ENCODE assay signal across 7 mouse cellular contexts in the genomic region with DNA sequence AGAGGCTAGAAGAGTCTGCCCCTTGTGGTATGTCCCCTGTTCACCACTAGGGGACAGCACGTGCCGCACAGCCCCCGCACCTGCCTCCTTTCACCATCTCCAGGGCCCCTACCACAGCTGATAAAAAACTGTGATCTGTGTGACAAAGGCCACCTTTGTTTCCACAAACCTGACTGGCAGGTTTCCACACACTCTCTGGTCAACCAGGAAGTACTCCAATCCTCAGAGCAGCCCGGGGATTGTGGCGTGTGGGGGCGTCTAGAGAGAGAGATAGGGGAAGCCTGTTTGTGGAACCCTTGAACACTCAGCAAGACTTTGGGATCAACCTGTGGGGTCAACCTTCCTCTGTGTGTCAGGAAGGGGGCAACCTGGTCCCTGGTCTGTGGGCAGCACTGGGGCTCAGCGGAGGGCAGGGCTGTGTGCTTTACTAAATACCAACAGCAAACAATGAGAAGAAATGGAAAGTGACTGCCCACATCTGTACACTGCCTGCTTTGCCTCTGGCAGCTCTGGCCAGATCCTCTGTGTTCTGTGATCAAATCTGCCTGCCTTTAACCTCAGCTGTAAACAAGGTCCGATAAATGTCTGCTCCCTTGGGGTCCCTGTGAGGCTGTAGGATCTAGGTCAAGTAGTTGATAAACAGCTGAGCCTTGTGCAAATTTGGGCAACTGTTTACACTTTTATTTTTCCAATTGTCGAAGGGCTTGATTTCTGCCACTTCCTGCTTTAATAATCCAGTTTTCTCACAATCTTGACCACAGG. TPM values are rescaled to one million over a fixed set of nuclear protein-coding genes. Genes with fewer than 3 reads are reported as not detected.
DNase-seq lines count a peak whose midpoint lies in the region; ATAC-seq and TF ChIP-seq lines count a peak whose summit lies in the region.

No protein-coding gene starts in this region.

- H3K9ac ChIP-seq in lung, embryonic 15.5 days: no peak overlapping the region

- peak; percentile 92 for TF ChIP-seq CTCF in small intestine, adult 2 months (IDR thresholded peaks at IDR 0.05; ENCODE audit: extremely low read depth, insufficient read length, insufficient replicate concordance, low read depth, low read length)

- H3K4me3 ChIP-seq in lung, embryonic 15.5 days: no peak overlapping the region
- peak overlapping the region; percentile 23 for H3K4me3 ChIP-seq in small intestine, adult 2 months (ENCODE audit: low read depth, low read length)

- H3K4me2 ChIP-seq in lung, embryonic 15.5 days: peak overlapping the region; percentile 16; the same call in 1 of the 2 replicates

- TF ChIP-seq POLR2A in small intestine, adult 2 months (IDR thresholded peaks at IDR 0.05; ENCODE audit: low read depth, low read length): no peak; the same call in 1 of the 2 replicates

- whole genome bisulfite sequencing in lung, embryonic 15.5 days: 28% methylated on average over 9 of the region's 9 CpGs
- 11% methylated on average over 9 of the region's 9 CpGs for WGBS in small intestine, adult 2 months

- peak overlapping the region; percentile 95 for H3K27ac ChIP-seq in lung, embryonic 15.5 days
- peak overlapping the region; percentile 98 for H3K27ac ChIP-seq in small intestine, adult 2 months (ENCODE audit: insufficient read depth, low read depth, low read length)

- no peaks in the 10 kb centered on the region for H3K27me3 ChIP-seq in lung, embryonic 15.5 days
- H3K27me3 ChIP-seq in small intestine, adult 2 months (ENCODE audit: control insufficient read depth, insufficient read depth, low read length): no peaks in the 10 kb centered on the region

- peak; percentile 87 for ATAC-seq in CD4-positive, CD25-positive, alpha-beta regulatory T cell, adult 4 months
- peak; percentile 89 for ATAC-seq in inflammation-experienced regulatory T-cells, adult 6 months
- ATAC-seq in lung, embryonic 15.5 days (ENCODE audit: borderline replicate concordance, extremely low read depth, low FRiP score, low TSS enrichment): peak; percentile 72

- H3K9me3 ChIP-seq in lung, embryonic 15.5 days: no peaks in the 10 kb centered on the region

- DNase-seq in A20 (ENCODE audit: low read depth, low spot score): peak; percentile 50
- peak; percentile 46 for DNase-seq in embryo, embryonic 11 days
- no peak for DNase-seq in left cerebral cortex, adult 18-20 months (ENCODE audit: low spot score in 2 of 2)

- H3K36me3 ChIP-seq in lung, embryonic 15.5 days: peaks cover 30% of the 10 kb centered on the region
- H3K36me3 ChIP-seq in small intestine, adult 2 months (ENCODE audit: control insufficient read depth, insufficient read depth, low read length): peaks cover 17% of the 10 kb centered on the region

- peaks cover 59% of the 10 kb centered on the region for H3K4me1 ChIP-seq in lung, embryonic 15.5 days
- peaks cover 44% of the 10 kb centered on the region for H3K4me1 ChIP-seq in small intestine, adult 2 months (ENCODE audit: control insufficient read depth, insufficient read depth, insufficient read length, low read length)

RNA-seq across cellular contexts. Expression of gene Dtx4, which starts 12.9 kb away (rescaled TPM):
- 10 to 100 TPM in 1 of 2 experiments, 1 to 10 TPM in 1; 6.8 to 11.4 TPM for polyA plus RNA-seq in CD4-positive, CD25-positive, alpha-beta regulatory T cell, adult 4 months (2017; shearing (Covaris generic))
- polyA plus RNA-seq in inflammation-experienced regulatory T-cells, adult 6 months (2017; shearing (Covaris generic)): 10 to 100 TPM in 2 of 3 experiments, under 1 TPM in 1; 0.96 to 13.7 (median 11.0) TPM
- polyA plus RNA-seq in lung, embryonic 15.5 days (2015; fragmentation: Nextera tagmentation; extraction: Ambion mirVana): 16.1 and 16.5 TPM in 2 replicates
- polyA plus RNA-seq in small intestine, adult 2 months (2012; rRNA removed): 7.1 and 11.1 TPM in 2 replicates
- total RNA-seq in left cerebral cortex, adult 18-20 months (2021): 10 to 100 TPM; 34.3 to 36.9 TPM

RNA-seq across cellular contexts. Expression of gene Mpeg1, which starts 27.8 kb away (rescaled TPM):
- under 1 TPM; 0.15 to 0.44 TPM for polyA plus RNA-seq in CD4-positive, CD25-positive, alpha-beta regulatory T cell, adult 4 months (2017; shearing (Covaris generic))
- under 1 TPM in 2 of 3 experiments, not detected in 1; 0.17 to 0.97 TPM for polyA plus RNA-seq in inflammation-experienced regulatory T-cells, adult 6 months (2017; shearing (Covaris generic))
- 0.67 and 1.0 TPM in 2 replicates for polyA plus RNA-seq in lung, embryonic 15.5 days (2015; fragmentation: Nextera tagmentation; extraction: Ambion mirVana)
- polyA plus RNA-seq in small intestine, adult 2 months (2012; rRNA removed): 2.7 and 3.5 TPM in 2 replicates
- 1 to 10 TPM; 9.7 TPM for total RNA-seq in left cerebral cortex, adult 18-20 months (2021)

RNA-seq across cellular contexts. Expression of gene Fam111a, which starts 57.2 kb away (rescaled TPM):
- polyA plus RNA-seq in CD4-positive, CD25-positive, alpha-beta regulatory T cell, adult 4 months (2017; shearing (Covaris generic)): 10 to 100 TPM; 43.5 to 49.8 TPM
- 10 to 100 TPM; 38.8 to 73.2 (median 42.7) TPM for polyA plus RNA-seq in inflammation-experienced regulatory T-cells, adult 6 months (2017; shearing (Covaris generic))
- 32.0 TPM in 2 replicates for polyA plus RNA-seq in lung, embryonic 15.5 days (2015; fragmentation: Nextera tagmentation; extraction: Ambion mirVana)
- 0.17 and 0.33 TPM in 2 replicates for polyA plus RNA-seq in small intestine, adult 2 months (2012; rRNA removed)
- total RNA-seq in left cerebral cortex, adult 18-20 months (2021): 1 to 10 TPM; 1.5 to 2.0 TPM

Comparison
In these comparisons a context has a peak if more than half of its experiments do, and no peak if none do; other contexts are left out.
1. DNase-seq: peak in A20 (single experiment) and embryo, embryonic 11 days (single experiment); none in left cerebral cortex, adult 18-20 months (0 of 2).
2. RNA of gene Fam111a, which starts 57.2 kb away (polyA plus RNA-seq): 43.5 to 49.8 TPM in CD4-positive, CD25-positive, alpha-beta regulatory T cell, adult 4 months, 38.8 to 73.2 TPM in inflammation-experienced regulatory T-cells, adult 6 months and 32.0 TPM in lung, embryonic 15.5 days; 0.17 to 0.33 TPM in small intestine, adult 2 months; every median in the first group is over 10 times any median in the second.
3. Peak in every context shown above with its lines, with median percentiles within 50 percentile points of each other: ATAC-seq.